Mouse (Mus musculus): ENCODE results near the gene Btg4.

DNA sequence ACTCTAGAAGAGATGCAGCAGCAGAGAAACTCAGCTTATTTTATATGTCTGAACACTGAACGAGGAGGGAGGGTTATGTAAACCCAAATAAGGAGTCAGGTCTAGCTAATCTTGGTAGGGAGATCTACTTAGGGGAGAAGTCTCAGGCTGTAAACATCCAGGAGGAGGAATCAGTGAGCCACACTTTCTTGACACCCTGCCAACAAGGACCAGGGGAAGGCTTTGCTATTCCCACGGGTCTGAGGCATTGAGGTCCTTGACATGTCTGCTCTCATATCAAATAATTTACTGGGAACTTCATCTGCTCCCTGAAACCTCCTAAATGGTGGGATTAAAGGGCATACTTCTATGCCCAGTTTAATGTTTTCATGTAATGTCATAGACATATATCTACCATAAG, 35.6 kb downstream of the Btg4 start:
- TF ChIP-seq CHD2 (IDR thresholded peaks at IDR 0.05; ENCODE audit: low read depth, low read length) (no peak), ZC3H11A (IDR thresholded peaks at IDR 0.05; ENCODE audit: borderline replicate concordance, low read depth, low read length) (no peak)
